Mouse (Mus musculus) midbrain, embryonic 10.5 days (tissue): ENCODE data around the gene 1700125H20Rik. TPM values are rescaled to one million over a fixed set of nuclear protein-coding genes. Genes with fewer than 3 reads are reported as not detected.

Experiments used
- DNase-seq: peaks from one replicate; pipeline ENCODE4 v3.0.0-alpha.2; 2017; ENCODE audit warnings: low spot score
- H3K27ac ChIP-seq: fragments of 300-500 bp; sonication (generic); replicated peaks from 2 replicates; pipeline ENCODE4 v1.5.1; 2016; ENCODE audit warnings: mild to moderate bottlenecking
- H3K27me3 ChIP-seq: fragments of 300-500 bp; sonication (generic); 2 replicates; pipeline ENCODE4 v1.6.1; 2016; ENCODE audit warnings: low read depth, mild to moderate bottlenecking; ENCODE audit not compliant: poor library complexity, severe bottlenecking
- H3K36me3 ChIP-seq: fragments of 300-500 bp; sonication (generic); 2 replicates; pipeline ENCODE4 v1.6.1; 2016; ENCODE audit warnings: mild to moderate bottlenecking, moderate library complexity
- H3K4me1 ChIP-seq: fragments of 300-500 bp; sonication (generic); 2 replicates; pipeline ENCODE4 v1.6.1; 2016
- H3K4me3 ChIP-seq: fragments of 300-500 bp; sonication (generic); 2 replicates; pipeline ENCODE4 v1.5.1; 2016; ENCODE audit warnings: mild to moderate bottlenecking, moderate library complexity
- H3K9me3 ChIP-seq: fragments of 300-500 bp; sonication (generic); replicated peaks from 2 replicates; pipeline ENCODE4 v1.6.1; 2016; ENCODE audit warnings: mild to moderate bottlenecking
- WGBS: fragments of 180-500 bp; shearing (Covaris S2); methylation state at CpG from one replicate; pipeline ENCODE4 v1.1.7; 2016; 5-methylcytosine and 5-hydroxymethylcytosine counted together
- polyA plus RNA-seq: library from polyadenylated mRNA; unstranded; fragments of >200 nt; fragmentation: Nextera tagmentation; extraction: Ambion mirVana; gene quantifications from 2 replicates; pipeline ENCODE4 v1.2.1, GENCODE M21; 2016

1700125H20Rik gene
- polyA plus RNA-seq, 1 experiment from 2014 or later, result 0.42 TPM

DNA sequence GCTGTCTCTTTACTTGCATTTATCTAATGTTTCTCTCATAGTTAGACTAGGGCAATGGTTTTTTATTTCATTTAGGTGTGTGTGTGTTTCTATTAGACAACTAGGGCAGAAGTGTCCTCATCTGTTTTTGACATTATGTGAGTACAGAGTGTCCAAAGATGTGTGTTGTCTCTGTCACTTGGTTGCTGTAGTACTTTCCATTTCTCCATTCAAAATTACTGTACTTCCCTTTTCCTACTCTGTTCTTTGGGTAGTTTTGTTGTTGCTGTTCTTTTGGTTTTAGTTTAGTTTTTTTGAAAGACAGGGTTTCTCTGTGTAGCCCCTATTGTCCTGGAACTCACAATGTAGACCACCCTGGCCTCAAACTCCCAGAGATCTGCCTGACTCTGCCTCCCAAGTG lies 5.8 kb upstream of the 1700125H20Rik start:
- Histone ChIP-seq H3K4me1 (no peaks in the 10 kb centered on the region), H3K36me3 (no peaks in the 10 kb centered on the region), H3K27ac (no peak overlapping the region), H3K9me3 (no peaks in the 10 kb centered on the region), H3K4me3 (no peak overlapping the region), H3K27me3 (no peaks in the 10 kb centered on the region)
- no peak for DNase-seq

DNA sequence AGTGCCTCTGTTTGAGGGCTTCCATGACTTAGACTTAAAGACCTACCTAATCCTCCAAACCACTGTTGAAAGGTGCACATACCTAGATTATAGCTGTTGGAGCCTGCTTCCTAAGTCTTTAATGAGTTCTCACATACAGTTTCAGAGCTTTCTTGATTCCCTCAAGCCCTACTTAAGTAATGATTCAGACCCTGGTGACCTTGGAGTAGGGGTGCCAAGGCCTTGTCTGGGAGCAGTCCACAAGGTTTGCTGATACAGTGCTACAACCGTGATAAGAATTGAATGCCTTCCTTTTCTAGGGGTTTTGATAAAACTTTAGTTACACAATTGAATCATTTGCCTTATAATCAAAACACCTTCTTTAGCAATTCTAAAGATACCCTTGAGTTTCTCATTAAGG lies 2.7 kb upstream of the 1700125H20Rik start:
- no peak overlapping the region for H3K27ac ChIP-seq
- no peaks in the 10 kb centered on the region for H3K9me3 ChIP-seq
- DNase-seq, result no peak
- peaks cover 11% of the 10 kb centered on the region for H3K4me1 ChIP-seq
- WGBS, result 84% methylated on average over 1 of the region's 1 CpGs
- no peaks in the 10 kb centered on the region for H3K36me3 ChIP-seq
- no peaks in the 10 kb centered on the region for H3K27me3 ChIP-seq
- H3K4me3 ChIP-seq, result no peak overlapping the region

DNA sequence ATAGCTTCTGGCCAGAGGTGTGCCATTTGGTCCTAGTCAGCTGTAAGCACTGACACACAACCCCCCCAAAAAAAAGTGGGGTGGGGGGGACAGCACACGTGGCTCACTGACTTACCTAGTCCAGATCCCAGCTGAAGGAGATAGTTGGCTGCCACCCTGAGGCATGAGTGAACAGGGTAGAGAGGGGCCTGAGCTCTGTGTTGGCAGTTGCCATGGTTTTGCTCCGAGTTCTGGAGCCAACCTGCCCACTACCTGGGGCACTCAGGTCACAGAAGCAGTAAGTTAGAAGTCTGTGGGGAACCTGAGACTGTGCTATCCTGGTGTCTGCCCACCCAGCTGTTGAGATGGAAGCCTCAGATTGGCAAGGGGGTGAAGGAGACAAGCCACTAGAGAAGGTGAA lies 629 bp downstream of the 1700125H20Rik start:
- WGBS, result 54% methylated on average over 2 of the region's 2 CpGs
- DNase-seq, result no peak
- Histone ChIP-seq H3K4me1 (peaks cover 11% of the 10 kb centered on the region), H3K36me3 (no peaks in the 10 kb centered on the region), H3K27me3 (no peaks in the 10 kb centered on the region), H3K9me3 (no peaks in the 10 kb centered on the region), H3K27ac (peak overlapping the region; percentile 76; the same call in 1 of the 2 replicates), H3K4me3 (no peak overlapping the region)

DNA sequence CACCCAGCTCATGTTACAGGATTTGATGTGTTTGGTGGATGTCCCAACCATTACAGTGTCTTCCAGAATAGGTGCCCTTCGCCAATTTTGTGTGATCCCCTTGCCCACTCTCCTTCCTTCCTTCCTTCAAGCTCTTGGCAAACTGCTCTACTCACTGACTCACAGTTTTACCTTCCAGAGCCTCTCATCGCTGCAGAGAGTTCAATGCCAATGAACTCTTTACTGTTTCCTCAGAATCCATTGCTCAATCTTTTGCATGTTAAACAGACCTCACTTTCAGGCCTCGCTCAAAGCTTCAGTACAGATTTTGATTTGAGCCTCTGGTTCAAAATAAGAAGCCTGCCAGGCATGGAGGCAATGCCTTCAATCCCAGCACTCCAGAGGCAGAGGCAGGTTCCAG lies 5.7 kb downstream of the 1700125H20Rik start:
- WGBS, result 85% methylated on average over 3 of the region's 3 CpGs
- Histone ChIP-seq H3K27ac (no peak overlapping the region), H3K4me1 (no peaks in the 10 kb centered on the region), H3K9me3 (no peaks in the 10 kb centered on the region), H3K4me3 (no peak overlapping the region), H3K27me3 (no peaks in the 10 kb centered on the region), H3K36me3 (no peaks in the 10 kb centered on the region)
- no peak for DNase-seq

DNA sequence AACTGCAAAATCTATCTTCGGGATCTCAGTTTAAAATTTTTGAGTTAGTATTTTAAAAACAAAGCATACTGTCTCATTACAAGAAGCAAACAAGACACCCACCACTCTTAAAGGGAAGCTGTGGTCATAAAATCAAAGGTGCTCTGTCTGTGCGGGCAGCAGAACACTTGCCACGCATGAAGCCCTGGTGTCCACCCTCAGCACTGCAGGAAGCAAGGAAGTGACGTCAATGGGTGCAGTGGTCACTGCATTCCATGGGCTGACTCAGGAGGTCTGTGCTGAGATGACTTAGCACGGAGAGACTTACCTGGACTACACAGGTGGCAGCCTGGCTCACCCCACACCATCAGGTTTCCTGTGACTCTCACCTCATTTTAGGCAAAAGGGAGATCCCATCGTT lies 7.6 kb downstream of the 1700125H20Rik start:
- 84% methylated on average over 6 of the region's 6 CpGs for WGBS

DNA sequence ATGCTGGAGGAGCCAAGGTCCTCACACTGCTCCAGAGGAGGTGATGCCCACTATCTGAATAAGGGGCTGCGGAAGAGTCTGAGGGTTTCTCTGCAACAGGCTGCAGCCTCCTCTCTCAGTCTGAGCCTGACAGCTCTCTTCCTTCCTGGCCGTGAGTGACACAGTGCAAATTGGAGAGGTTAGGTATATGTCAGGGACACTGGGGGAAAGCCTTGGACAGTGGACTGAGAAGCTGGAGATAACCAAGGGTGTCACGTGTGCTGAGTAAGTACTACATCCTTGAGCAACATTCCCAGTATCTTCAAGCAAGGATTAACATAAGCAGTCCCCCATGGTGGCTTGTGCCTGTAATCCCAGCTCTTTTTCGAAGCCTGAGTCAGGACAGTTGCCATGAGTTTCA lies 8.2 kb downstream of the 1700125H20Rik start:
- Histone ChIP-seq H3K36me3 (no peaks in the 10 kb centered on the region), H3K4me1 (peaks cover 10% of the 10 kb centered on the region), H3K27me3 (no peaks in the 10 kb centered on the region), H3K27ac (no peak overlapping the region), H3K4me3 (no peak overlapping the region), H3K9me3 (no peaks in the 10 kb centered on the region)
- 87% methylated on average over 4 of the region's 4 CpGs for WGBS
- no peak for DNase-seq

More for the DNA sequence above, 7.6 kb downstream of the 1700125H20Rik start:
- no peak overlapping the region for H3K4me3 ChIP-seq
- no peaks in the 10 kb centered on the region for H3K9me3 ChIP-seq
- no peak for DNase-seq
- no peaks in the 10 kb centered on the region for H3K36me3 ChIP-seq
- peaks cover 5% of the 10 kb centered on the region for H3K4me1 ChIP-seq
- H3K27ac ChIP-seq, result no peak overlapping the region
- H3K27me3 ChIP-seq, result no peaks in the 10 kb centered on the region

DNA sequence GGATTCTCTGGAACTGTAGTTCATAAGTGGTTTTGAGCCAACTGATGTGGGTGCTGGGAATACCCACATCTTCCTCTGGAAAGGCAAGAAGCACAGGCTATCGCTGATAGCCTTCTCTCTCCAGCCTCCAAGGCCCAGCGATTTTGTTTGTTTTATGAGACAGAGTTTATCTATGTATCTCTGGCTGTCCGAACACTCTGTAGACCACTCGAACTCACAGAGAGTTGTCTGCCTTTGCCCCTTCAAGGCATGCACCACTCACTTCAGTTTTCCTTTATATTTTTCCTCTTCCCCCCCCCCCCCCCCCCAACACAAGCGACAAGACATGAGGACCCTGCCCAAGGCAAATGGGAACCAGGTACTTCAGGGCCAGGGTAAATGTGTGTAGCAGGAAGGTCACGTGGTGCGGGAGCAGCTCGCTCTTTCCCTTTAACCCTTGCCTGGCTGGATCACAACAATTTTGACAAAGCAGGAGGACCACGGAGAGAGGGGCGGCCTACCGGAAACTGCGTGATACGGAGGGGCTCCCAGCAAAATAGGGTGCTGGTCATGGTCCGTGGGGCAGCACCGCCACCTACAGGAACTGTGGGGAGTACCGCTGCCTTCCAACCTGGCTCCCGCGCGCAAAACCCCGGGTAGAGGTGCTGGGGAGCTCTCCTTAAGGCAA lies 12.5 kb downstream of the 1700125H20Rik start:
- Histone ChIP-seq H3K9me3 (no peaks in the 10 kb centered on the region), H3K4me3 (peak overlapping the region; percentile 53), H3K4me1 (peaks cover 11% of the 10 kb centered on the region), H3K27me3 (no peaks in the 10 kb centered on the region), H3K36me3 (no peaks in the 10 kb centered on the region), H3K27ac (peak overlapping the region; percentile 80)
- 8% methylated on average over 20 of the region's 20 CpGs for WGBS
- DNase-seq, result peak; percentile 87

DNA sequence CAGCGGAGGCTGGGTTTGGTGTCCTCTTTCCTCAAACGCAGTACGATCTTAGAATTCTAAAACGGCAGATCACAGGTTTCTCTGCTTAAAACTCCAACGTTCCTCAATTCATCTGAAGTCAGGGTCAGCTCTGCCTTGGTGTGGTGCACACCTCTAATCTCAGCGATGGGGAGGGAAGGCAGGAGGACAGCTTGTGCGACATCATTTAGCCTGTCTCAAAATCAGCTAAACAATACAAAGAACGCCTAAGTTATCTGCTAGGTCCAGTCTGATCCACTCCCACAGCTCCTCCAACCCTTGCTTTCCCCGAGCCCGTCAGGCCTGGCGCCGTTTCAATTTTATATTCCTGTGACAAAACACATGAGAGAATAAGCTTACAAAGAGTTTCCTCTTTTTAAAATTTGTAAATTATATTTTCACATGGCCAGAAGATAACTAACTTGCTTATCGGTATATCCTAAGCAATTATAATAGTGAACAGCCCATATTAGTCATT lies 13.1 kb downstream of the 1700125H20Rik start:
- Histone ChIP-seq H3K4me1 (peaks cover 11% of the 10 kb centered on the region), H3K4me3 (peak overlapping the region; percentile 53), H3K36me3 (peaks cover 2% of the 10 kb centered on the region), H3K9me3 (no peaks in the 10 kb centered on the region), H3K27ac (peak overlapping the region; percentile 80), H3K27me3 (no peaks in the 10 kb centered on the region)
- WGBS, result 32% methylated on average over 13 of the region's 13 CpGs
- no peak for DNase-seq

DNA sequence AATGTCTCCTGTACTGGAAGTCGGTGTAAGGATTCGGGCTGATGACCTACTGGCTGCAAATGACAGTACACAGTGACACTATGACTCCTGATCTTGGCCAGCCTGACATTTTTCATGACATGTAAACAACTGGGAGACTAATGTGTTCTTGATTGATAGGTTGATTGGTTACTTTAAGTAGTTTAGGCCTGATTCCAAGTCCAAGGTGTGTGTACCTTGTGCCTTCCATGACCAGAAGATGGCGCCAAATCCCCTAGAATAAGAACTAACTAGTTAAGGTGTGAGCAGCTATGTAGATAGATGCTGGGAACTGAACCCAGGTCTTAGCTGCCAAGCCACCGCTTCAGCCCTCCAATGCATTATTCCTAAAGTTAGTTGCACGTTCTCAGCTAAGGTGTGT lies 13.9 kb downstream of the 1700125H20Rik start:
- H3K4me1 ChIP-seq, result peaks cover 11% of the 10 kb centered on the region
- peak; percentile 33 for DNase-seq
- no peaks in the 10 kb centered on the region for H3K27me3 ChIP-seq
- WGBS, result 62% methylated on average over 5 of the region's 5 CpGs
- H3K27ac ChIP-seq, result no peak overlapping the region
- H3K36me3 ChIP-seq, result peaks cover 9% of the 10 kb centered on the region
- no peak overlapping the region for H3K4me3 ChIP-seq
- H3K9me3 ChIP-seq, result no peaks in the 10 kb centered on the region

DNA sequence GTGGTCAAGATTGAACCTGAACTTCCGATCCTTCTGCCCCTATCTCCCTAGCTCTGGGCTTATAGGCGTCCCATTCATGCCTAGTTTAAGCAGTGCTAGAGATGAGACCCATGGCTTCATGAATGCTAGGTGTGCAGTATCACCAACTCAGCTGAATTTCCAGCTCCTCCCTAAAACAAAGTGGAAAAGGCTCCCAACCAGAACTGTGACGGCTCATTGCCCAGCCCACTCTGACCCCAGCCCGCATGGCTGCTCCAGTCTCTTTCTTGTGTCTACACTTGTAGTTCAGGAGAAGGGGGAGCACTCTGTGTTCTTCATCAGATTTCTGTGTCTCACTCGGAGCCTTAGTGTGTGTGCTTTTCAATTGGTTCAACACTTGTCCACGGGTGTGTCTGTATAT lies 14.6 kb downstream of the 1700125H20Rik start:
- Histone ChIP-seq H3K9me3 (no peaks in the 10 kb centered on the region), H3K27me3 (no peaks in the 10 kb centered on the region), H3K27ac (no peak overlapping the region), H3K4me3 (no peak overlapping the region), H3K36me3 (peaks cover 17% of the 10 kb centered on the region), H3K4me1 (peaks cover 11% of the 10 kb centered on the region)
- DNase-seq, result no peak
- WGBS, result 92% methylated on average over 6 of the region's 6 CpGs

DNA sequence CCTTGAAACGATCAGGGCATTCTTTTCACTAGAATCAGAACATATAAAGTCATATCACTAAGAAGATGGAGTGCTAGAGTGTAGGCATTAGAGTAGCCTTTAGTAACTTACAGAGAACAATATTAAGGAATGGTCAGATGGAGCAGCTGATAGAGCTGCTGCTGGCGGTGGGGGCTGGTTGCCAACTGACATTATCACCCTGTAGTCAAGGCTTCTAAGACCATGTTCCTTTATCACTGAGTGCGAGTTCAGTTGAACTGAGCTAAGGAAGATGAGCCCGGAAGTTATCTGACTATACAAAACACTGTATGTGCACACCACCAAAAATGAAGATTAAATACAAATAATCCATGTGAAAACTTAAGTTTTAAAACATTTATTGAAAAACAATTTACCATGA lies 18.9 kb downstream of the 1700125H20Rik start:
- no peak overlapping the region for H3K27ac ChIP-seq
- H3K27me3 ChIP-seq, result no peaks in the 10 kb centered on the region
- peaks cover 58% of the 10 kb centered on the region for H3K36me3 ChIP-seq
- H3K9me3 ChIP-seq, result no peaks in the 10 kb centered on the region
- no peak overlapping the region for H3K4me3 ChIP-seq
- WGBS, result 94% methylated on average over 4 of the region's 4 CpGs
- no peak for DNase-seq
- no peaks in the 10 kb centered on the region for H3K4me1 ChIP-seq

DNA sequence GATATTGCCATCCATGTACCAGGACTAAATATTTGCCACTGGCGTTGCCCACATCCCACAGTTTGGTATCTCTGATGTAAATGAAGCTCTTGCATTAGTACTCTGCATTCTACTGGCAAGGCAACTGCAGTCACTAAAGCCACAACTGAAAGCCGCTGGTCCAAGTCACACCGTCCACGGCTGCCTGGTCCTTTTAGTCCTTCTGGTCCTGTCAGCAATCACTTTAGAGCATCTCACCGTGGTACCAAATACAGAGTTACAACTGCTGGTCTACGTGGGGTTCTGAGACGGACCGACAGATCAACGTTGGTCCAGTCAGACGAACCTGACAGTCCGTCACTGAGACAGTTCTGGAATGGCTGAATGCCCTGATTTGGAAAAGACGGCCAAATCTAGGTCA lies 20.5 kb downstream of the 1700125H20Rik start:
- Histone ChIP-seq H3K4me3 (no peak overlapping the region), H3K4me1 (no peaks in the 10 kb centered on the region), H3K36me3 (peaks cover 75% of the 10 kb centered on the region), H3K27ac (no peak overlapping the region), H3K9me3 (no peaks in the 10 kb centered on the region), H3K27me3 (no peaks in the 10 kb centered on the region)
- 97% methylated on average over 12 of the region's 12 CpGs for WGBS
- no peak for DNase-seq

DNA sequence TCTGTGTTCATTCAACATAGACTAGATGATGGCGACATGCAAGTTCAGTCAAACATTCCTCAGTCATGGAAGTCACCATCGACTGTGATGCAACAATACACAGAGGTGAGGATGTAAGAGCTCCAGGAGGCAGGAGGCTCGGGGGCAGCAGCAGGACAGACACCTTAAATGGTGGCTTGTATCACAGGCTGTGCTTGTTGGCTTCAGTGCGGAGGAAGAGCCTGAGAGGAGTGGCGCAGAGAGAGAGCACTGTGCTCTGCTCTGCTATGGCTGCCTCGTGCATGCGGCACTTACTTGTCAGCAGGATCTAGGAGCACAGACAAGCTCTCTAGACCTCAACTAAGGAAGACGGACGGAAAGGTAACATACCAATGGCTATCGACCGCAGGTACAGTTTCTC lies 24.0 kb downstream of the 1700125H20Rik start:
- H3K4me1 ChIP-seq, result no peaks in the 10 kb centered on the region
- no peak for DNase-seq
- 96% methylated on average over 11 of the region's 11 CpGs for WGBS
- no peaks in the 10 kb centered on the region for H3K9me3 ChIP-seq
- no peaks in the 10 kb centered on the region for H3K27me3 ChIP-seq
- H3K4me3 ChIP-seq, result no peak overlapping the region
- H3K36me3 ChIP-seq, result peaks cover 99% of the 10 kb centered on the region
- H3K27ac ChIP-seq, result no peak overlapping the region
